Mouse (Mus musculus) kidney, adult 2 months (tissue): Measurements from ENCODE around the gene Spock2.

Experiments used
- CTCF ChIP-seq: fragments of 200-500 bp; conservative IDR thresholded peaks from 2 replicates; pipeline ENCODE4 v1.5.1; 2011; ENCODE audit warnings: low read depth, mild to moderate bottlenecking, control low read depth, low read length, moderate library complexity, mixed read lengths; ENCODE audit not compliant: insufficient read depth, insufficient read length
- POLR2A ChIP-seq: fragments of 200-500 bp; IDR thresholded peaks from one replicate; pipeline ENCODE4 v1.6.1; 2011; ENCODE audit warnings: low read depth, low read length, control low read depth

- TF ChIP-seq CTCF (no peak), POLR2A (no peak)
These were observed 67.0 kb downstream of the Spock2 start for GRCm38 (mm10) chr10:60173035-60173434.
